Mouse (Mus musculus) spleen, adult 12 weeks (tissue): ENCODE results near the gene Pla2g6.

Experiments used
- DNase-seq: peaks from one replicate; pipeline ENCODE4 v3.0.0; 2022; ENCODE audit warnings: low spot score

Gene Pla2g6

DNA sequence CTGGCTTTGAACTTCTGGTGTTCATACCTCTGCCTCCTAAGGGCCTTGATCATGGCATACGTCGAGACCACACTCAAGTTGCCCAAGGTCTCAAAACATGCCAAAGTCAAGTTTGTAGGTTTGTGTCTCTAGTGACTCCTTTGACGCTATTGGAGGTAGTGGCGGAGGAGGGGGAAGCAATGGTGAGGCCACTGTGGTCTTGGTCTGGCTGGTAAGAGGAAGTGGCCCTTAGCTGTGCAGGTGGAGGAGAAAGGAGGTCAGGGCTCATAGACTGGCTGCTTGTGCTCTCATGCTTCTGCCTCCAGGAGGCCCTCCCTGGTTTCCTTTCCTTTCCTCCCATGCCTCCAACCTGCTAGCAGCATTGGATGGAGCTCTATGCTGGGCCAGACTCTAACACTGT is 22.7 kb upstream of the Pla2g6 start:
- no peak for DNase-seq

DNA sequence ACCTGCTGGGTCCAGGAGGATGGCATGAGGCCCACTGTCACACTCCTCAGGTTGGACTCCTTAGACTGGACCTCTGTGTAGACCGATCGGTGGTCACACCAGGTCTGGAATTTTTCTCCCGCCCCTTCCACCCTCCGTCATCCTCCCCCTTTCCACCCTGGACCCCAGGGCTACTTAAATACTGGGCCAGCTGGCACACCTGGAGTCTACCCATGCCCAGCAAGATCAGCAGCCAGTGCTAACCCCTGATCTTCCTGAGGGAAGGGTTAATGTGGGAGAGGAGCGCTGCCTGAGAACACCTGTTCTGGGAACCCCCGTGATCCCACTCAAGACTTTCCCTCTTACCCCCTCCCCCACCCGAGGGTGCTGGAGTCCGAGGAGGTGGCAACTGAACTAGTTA is 20.5 kb upstream of the Pla2g6 start:
- no peak for DNase-seq

DNA sequence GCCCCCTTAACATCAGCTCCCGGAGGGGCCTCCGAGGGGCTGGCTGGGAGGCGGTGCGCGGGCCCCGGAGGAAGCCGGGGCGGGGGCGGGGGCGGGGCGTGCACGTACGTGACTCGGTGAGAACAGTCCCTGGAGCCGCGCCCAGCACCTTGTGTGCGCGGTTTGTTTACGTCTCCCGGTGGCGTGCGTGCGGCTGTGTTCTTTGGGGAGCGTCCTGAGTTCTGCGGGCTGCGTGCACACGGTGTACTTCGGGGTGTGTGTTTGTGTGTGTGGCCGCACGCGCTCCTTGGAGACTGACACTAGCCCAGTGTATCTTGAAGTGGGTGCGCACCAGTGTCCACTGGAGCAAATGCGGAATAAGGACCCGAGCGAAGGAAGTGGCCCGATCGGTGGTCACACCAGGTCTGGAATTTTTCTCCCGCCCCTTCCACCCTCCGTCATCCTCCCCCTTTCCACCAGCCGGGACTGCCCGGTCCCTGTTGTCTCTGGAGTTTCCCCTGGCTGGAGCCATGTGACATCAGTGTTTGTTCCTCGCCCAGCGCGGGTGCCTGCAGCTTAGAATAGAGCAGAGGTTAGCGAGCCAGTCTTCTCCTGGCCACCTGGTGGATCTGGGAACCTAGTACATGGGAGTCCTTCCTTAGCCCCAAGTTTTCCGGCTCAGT is 19.8 kb upstream of the Pla2g6 start:
- peak; percentile 44 for DNase-seq

DNA sequence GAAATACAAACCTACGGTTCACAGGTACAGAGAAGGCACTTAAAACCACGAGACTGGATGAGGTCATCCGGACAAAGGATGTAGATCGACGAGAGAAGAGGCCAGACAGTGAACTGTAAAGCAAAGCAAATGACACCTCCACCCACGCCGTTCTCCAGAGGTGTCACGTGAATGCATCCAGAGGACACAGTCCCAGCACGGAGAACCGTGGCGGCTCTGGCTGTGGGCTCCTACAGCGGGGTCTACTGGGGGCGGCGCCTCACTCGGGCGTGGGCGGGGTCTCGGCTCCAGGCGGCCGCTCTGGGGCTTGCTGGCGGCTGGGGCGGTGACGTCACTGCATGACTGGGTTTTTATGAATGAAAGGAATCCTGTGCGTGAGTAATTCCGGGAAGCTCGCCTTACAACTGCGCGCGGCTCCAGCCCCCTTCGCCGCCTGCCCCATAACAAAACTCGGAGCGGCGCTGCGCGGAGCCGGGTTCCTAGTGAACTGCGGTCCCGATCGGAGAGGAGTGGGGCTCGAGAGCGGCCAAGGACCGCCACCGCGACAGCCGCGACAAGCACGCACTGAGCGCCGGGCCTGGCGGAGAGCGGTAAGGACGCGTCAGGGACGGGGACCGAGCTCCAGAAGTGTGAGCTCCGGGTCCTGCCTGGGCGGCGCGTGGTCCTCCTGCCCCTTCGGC is 19.1 kb upstream of the Pla2g6 start:
- DNase-seq = peak; percentile 62

DNA sequence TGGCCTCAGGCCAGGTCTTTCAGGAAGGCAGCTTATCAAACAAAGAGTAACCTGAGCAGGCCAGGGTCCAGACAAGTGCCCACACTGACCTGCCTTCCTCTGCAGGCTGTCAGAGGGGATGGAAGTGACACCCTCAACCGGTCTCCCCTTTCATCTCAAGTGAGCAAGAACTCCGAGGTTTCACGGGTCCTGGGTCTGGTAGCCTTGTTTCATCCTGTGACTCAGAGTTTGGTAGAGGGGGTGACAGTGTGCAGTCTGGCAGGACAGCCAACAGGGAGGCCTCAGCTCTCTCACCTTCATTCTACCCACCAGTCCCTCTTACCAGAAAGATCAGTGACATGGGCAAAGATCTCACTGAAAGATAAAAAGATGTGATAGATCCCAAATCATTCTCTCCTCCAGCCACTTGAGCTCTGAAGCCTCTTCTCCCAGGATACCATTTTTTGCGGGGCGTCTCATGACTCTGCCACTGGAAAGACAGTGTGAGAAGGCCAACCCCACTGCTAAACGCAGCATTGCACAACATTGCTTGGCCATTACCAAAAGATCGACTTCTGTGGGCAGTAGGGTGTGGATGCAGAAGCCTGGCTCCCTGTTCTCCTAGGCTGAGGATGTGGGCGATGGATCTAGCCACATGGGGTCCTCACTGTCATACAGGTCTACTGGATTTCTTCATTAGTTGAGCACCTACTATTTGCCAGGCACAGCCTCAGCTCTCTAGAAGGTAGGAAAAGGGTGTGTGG is 18.0 kb upstream of the Pla2g6 start, which contains the start of gene Maff:
Maff (plus strand) TSS at position 571 of the 743 bp plus-strand sequence.
- no peak for DNase-seq

DNA sequence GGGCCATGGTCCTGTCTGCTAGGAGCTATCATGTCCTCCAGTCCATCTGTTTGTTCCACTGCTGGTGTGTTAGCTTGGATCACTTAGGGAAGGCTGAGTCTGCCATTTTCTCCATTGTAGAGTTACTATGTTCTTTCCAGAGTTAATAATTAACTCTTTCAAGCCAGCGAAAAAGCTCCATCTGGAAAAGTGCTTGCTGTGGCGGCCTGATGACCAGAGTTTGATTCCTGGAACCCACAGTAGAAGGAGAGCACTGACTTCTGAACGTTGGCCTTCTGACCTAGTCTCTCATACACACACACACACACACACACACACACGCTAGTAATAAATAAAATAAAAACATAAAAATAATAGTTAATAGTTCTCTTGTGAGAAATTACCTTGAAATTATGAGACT is 16.4 kb upstream of the Pla2g6 start:
- no peak for DNase-seq

DNA sequence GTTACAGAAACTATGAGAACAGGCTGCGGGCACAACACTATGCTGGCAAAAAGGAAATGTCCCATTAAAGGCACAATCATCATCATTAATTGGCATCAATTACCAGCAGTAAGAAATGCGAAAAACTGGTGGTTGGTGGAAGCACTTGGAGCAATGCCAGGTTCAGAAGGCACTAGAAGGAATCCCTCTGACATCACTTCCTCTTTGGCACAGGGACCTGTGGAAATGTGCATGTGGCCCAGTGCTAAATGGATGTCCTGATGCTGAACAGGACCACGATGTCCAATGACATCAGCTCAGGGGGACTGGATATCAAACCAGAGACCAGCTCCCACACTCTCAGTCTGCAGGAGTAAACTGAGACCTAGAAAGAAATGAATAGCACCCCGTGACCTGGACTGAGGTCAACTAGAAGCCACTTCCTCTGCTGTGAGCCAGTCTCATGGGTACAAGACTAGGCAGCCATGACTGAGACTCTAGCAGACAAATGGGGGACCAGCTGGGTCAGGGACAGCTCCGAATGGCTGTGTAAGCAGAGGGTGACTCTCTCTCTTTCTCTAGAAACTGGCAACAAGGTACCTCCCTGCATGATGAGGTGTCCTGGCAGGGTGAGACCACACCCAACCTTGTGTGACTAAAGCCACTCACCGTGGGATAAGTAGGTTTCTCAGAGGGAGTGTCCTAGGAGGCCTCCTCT is 14.6 kb upstream of the Pla2g6 start:
- no peak for DNase-seq

DNA sequence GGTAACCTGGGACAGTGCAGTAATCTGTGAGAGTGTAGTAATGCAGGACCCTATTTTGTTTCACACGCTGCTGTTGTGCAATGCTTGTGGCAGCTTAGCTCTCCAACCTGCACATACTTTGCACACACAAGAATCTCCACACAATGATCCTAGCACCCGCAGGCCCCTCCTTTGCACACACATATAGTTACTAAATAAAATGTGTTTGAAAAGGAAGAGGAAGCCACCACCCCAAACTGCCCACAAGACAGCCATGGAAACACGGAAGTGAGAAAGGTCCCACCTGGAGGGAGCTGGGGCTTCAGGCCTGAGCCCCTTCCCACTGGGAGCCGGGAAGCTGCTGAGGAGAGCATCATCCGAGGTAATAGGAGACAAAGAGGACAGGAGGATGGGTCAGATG is 10.8 kb upstream of the Pla2g6 start:
- DNase-seq = no peak

DNA sequence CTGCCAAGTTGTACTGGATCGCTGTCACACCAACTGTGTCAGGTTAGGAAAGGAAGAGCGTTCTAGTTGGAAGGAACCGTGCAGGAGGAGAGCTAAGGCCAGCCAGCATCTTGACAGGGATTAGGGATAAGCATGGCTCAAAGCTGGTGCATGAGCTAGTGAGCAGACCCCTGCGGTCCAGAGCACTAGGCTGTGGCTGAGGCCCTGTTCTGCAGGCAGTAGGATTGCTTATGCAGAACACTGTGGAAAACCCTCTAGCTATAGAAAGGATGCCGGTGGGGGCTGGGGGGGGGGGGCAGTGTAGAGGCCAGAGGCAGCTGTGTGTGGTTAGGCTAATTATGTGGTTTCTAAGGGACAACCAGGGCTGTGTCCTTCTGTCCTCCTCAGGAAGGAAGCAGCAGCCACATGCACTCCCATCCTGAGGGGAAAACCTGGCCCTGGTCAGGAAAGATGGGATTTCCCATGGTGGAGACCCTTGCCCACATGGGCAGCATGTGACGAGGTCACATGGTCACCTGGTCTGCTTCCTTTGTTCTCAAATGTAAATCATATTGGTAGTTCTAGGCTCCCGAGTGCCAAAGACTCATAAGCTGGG is 7.0 kb upstream of the Pla2g6 start:
- no peak for DNase-seq

DNA sequence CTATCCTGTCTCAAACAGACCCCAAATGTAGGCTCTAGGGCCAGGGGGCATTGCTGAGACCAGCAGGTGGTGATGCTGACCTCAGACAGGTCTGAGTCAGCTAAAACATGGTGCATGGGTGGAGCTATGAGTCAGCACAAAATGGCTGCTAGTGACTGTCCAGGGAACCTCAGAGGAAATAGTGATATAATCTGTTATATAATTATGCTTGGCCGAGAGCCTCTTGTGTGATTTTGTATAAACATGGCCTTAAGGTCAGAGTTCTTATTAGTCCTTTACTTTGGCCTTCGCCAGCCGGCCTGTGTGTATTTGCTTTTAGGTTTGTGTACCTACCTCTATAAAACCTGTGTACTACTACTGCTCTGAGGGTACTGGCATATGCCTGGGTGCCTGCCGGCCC is 5.2 kb upstream of the Pla2g6 start:
- no peak for DNase-seq

DNA sequence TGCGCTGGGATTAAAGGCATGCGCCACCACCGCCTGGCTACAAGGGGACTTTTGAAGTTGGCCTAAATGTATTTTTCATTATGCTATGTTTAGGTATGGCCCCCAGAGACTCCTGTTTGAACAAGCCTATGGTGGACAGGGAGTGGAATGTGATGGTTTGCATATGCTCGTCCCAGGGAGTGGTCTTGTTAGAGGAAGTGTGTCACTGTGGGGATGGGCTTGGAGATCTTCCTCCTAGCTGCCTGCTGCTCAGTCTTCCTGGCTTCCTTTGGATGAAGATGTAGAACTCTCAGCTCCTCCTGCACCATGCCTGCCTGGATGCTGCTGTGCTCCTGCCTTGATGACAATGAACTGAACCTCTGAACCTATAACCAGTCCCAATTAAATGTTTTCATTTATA is 2.3 kb upstream of the Pla2g6 start:
- no peak for DNase-seq

DNA sequence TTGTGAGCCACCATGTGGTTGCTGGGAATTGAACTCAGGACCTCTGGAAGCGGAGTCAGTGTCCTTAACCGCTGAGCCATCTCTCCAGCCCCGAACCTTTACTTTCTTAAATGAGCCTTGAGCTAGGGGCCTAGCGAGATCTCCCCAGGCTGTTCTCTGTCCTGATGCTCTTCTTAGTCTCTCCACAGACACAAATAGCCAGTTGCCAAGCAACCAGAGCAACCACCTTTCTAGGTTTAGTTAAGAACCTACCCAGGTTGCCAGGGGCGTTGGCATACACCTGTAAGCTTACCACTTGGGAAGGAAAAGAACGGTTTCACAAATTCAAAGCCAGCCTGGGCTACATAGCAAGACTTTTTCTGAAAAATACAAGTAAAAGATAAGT is 1.8 kb upstream of the Pla2g6 start:
- DNase-seq = no peak

DNA sequence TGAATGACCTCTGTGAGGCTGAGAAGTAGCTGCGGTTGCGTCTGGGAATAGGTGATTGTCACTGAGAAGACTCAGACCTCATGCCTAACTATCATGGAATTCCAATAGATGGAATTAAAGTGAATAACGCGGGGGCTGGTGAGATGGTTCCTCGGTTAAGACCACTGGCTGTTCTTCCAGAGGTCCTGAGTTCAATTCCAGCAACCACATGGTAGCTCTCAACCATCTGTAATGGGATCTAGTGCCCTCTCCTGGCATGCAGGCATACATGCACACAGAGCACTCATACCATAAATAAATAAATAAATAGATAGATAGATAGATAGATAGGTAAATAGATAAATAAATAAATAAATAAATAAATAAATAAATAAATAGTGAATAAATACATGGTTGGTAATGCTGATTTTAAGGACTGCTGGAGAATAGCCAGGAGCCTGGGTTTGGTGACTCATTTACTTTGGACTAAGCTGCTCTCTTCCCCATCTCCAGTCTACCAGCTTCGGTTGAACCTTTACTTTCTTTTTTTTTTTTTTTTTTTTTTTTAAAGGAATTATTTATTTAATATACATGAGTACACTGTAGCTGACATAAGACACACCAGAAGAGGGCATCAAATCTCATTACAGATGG is 1.3 kb upstream of the Pla2g6 start:
- DNase-seq = no peak

DNA sequence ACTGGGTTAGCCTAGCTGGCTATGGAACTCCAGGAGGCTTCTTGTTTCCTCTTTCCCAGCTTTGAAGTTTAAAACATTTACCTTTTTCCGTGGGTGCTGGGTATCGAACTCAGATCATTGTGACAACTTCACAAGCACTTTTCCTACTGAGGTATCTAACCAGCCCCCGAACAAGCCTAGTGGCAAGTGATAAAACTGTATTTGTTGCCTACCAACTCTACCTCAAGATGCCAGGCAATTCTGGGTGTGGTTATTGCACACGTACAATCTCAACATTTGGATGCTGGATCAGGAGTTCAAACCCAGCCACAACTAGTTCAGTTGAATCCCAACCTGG is 717 bp upstream of the Pla2g6 start:
- no peak for DNase-seq

DNA sequence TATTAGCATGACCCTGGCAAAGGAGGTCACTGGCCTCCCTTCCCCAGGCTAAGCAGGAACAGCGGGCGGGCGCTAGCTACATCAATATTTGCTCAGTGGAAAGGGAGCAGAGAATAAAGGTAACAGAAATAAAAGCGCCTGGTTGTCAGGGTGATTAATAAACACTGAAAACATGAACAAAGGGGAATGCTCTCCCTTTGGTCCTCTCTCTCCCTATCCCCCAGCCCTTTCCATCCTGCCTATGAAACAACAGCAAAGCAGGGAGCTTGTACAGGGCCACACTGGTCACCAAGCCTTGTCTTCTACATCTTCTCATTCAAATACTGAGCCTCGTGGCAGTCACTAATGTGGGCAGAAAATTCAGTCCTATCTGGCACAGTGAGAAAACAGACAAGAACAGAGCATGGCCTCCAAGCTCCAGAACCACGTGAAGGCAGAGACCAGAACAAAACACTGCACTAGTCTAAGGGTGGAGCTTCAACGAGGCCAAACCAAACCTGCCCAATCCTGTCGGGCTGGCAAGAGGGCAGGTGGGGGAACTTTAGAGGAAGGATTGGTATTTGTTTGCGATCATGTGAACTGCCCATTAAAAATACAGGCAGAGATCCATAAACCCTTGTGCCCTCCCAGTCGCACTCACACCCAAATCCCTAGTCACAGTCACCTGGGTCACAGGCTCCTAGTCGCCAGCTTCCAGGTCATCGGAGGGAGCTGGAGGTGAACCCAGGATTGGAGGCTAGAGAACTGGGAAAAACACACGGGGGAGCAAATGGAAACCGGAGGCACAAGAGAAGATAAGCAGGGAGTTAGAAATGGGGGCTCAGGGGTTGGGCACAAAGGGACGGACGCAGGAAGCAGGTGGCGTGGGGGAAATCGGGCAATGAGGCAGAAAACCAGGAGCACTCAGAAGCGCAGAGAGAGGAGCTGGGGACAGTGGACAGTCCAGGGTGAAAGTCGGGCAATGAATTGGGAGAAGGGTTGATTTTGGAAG is 924 bp downstream of the Pla2g6 start:
- peak; percentile 38 for DNase-seq

DNA sequence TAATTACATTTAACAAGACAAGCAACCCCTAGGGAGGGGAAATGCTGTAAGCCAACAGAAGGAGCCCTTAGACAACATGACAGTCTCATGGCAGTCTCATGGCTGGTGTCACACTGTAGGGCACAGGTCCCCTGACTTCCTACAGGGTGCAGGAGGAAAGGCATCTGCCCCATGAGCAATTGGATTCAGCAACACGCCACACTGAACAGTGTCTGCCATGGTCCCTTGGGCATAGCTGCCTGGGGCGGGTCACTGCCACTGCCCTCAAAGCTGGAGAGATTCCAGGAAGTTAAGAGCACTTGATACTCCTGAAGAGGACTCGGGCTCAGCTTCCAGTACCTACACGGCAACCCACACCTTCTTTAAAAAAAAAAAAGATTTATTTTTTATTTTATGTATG is 1.9 kb downstream of the Pla2g6 start:
- no peak for DNase-seq

DNA sequence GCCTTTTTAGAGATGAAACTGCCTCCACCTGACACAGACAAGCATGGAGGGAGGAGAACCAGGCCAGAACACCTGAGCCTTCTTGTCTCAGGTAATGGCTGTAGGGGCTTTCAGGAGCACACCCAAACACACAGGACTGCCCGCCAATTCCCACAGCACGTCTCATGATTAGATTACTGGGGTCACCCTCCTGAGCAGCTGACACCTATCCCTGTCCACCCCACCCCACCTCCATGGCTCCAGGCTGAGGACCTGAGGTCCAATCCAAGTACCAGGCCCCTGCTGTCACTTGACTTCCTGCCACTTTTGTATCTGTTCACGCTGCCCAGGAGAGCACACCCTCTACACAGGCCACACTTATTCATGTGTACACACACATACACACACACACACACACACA is 2.4 kb downstream of the Pla2g6 start:
- no peak for DNase-seq

DNA sequence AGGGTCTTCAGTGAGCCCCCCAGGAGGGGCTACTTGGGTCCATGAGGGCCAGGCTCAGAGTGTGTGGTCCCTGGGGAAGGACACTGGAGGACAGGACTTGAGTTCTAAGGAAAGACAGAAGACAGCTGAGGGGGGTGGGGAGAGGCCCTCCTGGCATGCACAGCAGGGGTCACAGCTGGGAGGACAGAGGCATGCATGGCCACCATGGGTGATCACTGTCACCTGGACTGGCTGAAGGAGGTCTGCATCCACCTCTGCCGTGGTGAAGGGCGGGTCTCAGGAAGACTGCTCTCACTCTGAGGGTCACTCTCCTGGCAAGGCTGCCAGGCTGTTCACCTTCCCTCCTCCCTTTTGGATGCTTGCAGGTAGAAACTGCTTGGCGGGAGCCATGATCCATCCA is 3.8 kb downstream of the Pla2g6 start:
- no peak for DNase-seq

DNA sequence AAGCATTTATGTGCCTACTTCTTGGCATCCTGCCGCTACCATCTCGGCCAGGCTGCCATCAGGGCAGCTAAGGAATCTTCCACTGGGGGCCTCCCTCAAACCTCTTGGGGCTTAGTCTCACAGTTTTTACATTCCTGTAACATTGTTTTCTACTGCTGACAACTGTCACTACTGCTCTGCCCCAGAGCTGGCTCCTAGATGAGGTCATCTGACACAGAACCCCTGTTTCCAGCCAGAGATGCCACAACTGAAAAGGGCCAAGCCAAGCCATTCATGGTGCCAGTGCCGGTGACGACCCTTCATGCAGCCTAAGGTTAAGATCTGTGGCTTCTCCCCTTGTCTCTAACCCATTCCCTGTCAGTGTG is 4.4 kb downstream of the Pla2g6 start:
- no peak for DNase-seq

DNA sequence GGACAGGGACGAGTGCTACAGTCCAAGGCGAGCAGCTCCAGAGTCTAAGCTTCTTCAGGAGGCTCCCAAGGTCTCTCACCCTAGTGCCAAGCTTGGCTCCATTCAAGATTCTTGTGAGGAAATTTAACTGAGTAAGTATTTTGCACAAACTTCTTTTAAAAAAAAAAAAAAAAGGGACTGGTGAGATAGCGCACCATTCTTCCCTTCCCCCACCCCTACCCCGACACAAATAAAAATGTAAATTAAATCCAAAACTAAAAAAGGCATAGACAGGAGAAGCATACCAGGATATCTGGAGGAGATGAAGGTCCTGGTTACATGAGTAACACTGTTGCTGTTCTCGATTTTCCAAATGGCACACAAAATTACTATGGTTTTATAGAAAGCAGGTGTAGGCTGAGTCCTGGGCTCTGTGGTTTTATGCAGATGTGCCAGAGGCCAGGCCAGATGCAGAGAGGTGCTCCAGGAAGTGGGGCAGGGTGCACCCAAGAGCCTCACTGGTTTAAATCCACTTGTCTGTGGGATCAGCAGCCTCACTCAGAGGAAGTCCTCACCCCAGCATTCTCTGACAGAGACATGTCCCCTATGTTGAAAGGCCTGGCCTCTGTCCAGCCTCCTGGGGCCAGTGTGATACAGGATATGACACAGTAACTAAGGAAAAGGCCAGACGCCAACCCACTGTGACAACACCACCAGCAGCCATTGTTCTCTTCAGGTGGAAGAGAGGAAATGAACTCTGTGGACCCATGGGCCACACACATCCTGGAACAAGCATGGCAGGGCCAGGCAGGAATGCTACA is 5.0 kb downstream of the Pla2g6 start:
- DNase-seq = no peak
